Comparison of ENCODE assay signal across 19 mouse cellular contexts in genomic region chr13:58204202-58204601, GRCm38 (mm10). TPM values are rescaled to one million over a fixed set of nuclear protein-coding genes. Genes with fewer than 3 reads are reported as not detected.
A peak's percentile ranks its signal among the peaks of the same experiment; 100 is the strongest.
DNase-seq lines count a peak whose midpoint lies in the region; TF ChIP-seq lines count a peak whose summit lies in the region.
"Had no signal": no experiment of that assay in that cellular context is flagged by ENCODE, and none has a peak within 500 bp of the region (broad histone marks: within the 10 kb centered on the region; RNA-seq: fewer than 3 reads in every experiment).

No protein-coding gene starts in this region.

- H3K27ac ChIP-seq in cerebellum, adult 2 months (ENCODE audit: insufficient read depth, low read length), result no peak overlapping the region
- no peak overlapping the region for H3K27ac ChIP-seq in MEL (ENCODE audit: control insufficient read depth, low read depth, low read length)

- no peaks in the 10 kb centered on the region for H3K9me3 ChIP-seq in MEL (replicated peaks; ENCODE audit: insufficient read depth, low read length)
- H3K9me3 ChIP-seq: G1E had no signal

- no peak for TF ChIP-seq CTCF in cerebellum, adult 2 months (IDR thresholded peaks at IDR 0.05; ENCODE audit: borderline replicate concordance, insufficient read depth, low read depth, low read length)
- TF ChIP-seq CTCF in MEL (IDR thresholded peaks at IDR 0.05 in 2 of 3, conservative IDR thresholded peaks at IDR 0.05 in 1 of 3; ENCODE audit: control insufficient read depth in 1 of 3, insufficient read depth in 1 of 3, low read depth in 2 of 3, low read length in 3 of 3, poor library complexity in 1 of 3, severe bottlenecking in 1 of 3), result no peak

- peaks cover 86% of the 10 kb centered on the region for H3K79me2 ChIP-seq in MEL (ENCODE audit: control insufficient read depth, insufficient read depth, low read length, poor library complexity)

- intact Hi-C loops in heart, postnatal 10 days (cut with DNase I), result no loop called here

- H3K4me1 ChIP-seq in cerebellum, adult 2 months (ENCODE audit: control insufficient read depth, insufficient read depth, low read length), result peaks cover 27% of the 10 kb centered on the region
- H3K4me1 ChIP-seq in MEL (ENCODE audit: control insufficient read depth in 1 of 2, insufficient read depth in 2 of 2, low read length in 2 of 2), result peaks cover 19 to 21% of the 10 kb centered on the region in 2 experiments

- TF ChIP-seq RAD21 in MEL (IDR thresholded peaks at IDR 0.05; ENCODE audit: low read depth, low read length), result no peak

- no peak overlapping the region for H3K9ac ChIP-seq in MEL (ENCODE audit: control insufficient read depth, low read depth, low read length, poor library complexity, severe bottlenecking)

- no peaks in the 10 kb centered on the region for H3K27me3 ChIP-seq in cerebellum, adult 2 months (ENCODE audit: control insufficient read depth, insufficient read depth, low read length)
- H3K27me3 ChIP-seq in MEL (ENCODE audit: control insufficient read depth in 1 of 2, insufficient read depth in 2 of 2, low read length in 2 of 2), result no peaks in the 10 kb centered on the region
- H3K27me3 ChIP-seq: CH12.LX, Patski had no signal

- WGBS in cerebellum, adult 2 months, result 94% methylated on average over 3 of the region's 3 CpGs

- peaks cover 5 to 38% of the 10 kb centered on the region in 2 experiments for H3K36me3 ChIP-seq in MEL (ENCODE audit: control insufficient read depth in 1 of 2, insufficient read depth in 2 of 2, low read length in 2 of 2)

- no peak overlapping the region for H3K4me3 ChIP-seq in cerebellum, adult 2 months (replicated peaks; ENCODE audit: insufficient read depth, low read depth, low read length)
- H3K4me3 ChIP-seq in MEL (ENCODE audit: control insufficient read depth in 1 of 2, insufficient read depth in 1 of 2, low read depth in 2 of 2, low read length in 2 of 2), result no peak overlapping the region

- no peak for TF ChIP-seq EP300 in MEL (IDR thresholded peaks at IDR 0.05; ENCODE audit: low read depth in 1 of 2, low read length in 2 of 2)

- peak; percentile 0 for DNase-seq in cerebellum, adult 9-10 months
- no peak for DNase-seq in cerebellum, adult 2 months
- peak; percentile 70 for DNase-seq in heart, adult 11 months
- DNase-seq in heart, postnatal 10 days, result no peak
- DNase-seq in MEL (ENCODE audit: low read depth, low spot score), result no peak
- no peak for DNase-seq in lung, postnatal 14 days
- DNase-seq: adrenal gland, adult 2 months; adrenal gland, adult 8-10 months; adrenal gland, postnatal 10 days; adrenal gland, postnatal 14 days; adrenal gland, postnatal 25 days; adrenal gland, postnatal 36 days; cerebellum, adult 11 months; cerebellum, adult 11-12 months; cerebellum, adult 18-20 months; cerebellum, adult 8-10 months had no signal

- no peak for TF ChIP-seq POLR2A in cerebellum, adult 2 months (IDR thresholded peaks at IDR 0.05; ENCODE audit: borderline replicate concordance, insufficient read depth, low read length)
- no peak for TF ChIP-seq POLR2A in MEL (IDR thresholded peaks at IDR 0.05; ENCODE audit: control insufficient read depth in 1 of 2, insufficient read depth in 1 of 2, low read depth in 1 of 2, low read length in 2 of 2, poor library complexity in 1 of 2)

TF ChIP-seq in MEL, 35 proteins besides CTCF, POLR2A, EP300 and RAD21:
- TF ChIP-seq MAFK (IDR thresholded peaks at IDR 0.05; ENCODE audit: borderline replicate concordance, low read depth, low read length) (no peak), ZKSCAN1 (IDR thresholded peaks at IDR 0.05; ENCODE audit: low read depth, low read length) (peak; percentile 70; the same call in 1 of the 2 replicates)
TF ChIP-seq in MEL: peak in this region for 1.

RNA-seq across cellular contexts. Expression of gene Ubqln1, which starts 11.3 kb away (rescaled TPM):
- polyA plus RNA-seq in cerebellum, adult 2 months (2012; rRNA removed), result 147 and 154 TPM in 2 replicates
- total RNA-seq in heart, postnatal 10 days (2021), result 10 to 100 TPM; 64.2 to 65.1 TPM
- 68.6 and 77.2 TPM in 2 replicates for total RNA-seq in MEL (2012; rRNA removed)
- 100 to 1,000 TPM in 1 of 2 experiments, not detected in 1; 146 TPM for polyA plus RNA-seq in MEL (2012; ENCODE audit: insufficient read depth in 1 of 2, insufficient read length in 2 of 2, low read depth in 1 of 2, low replicate concordance in 2 of 2, missing spikeins in 1 of 2)

RNA-seq across cellular contexts. Expression of gene Idnk, which starts 46.8 kb away (rescaled TPM):
- polyA plus RNA-seq in cerebellum, adult 2 months (2012; rRNA removed), result 35.5 and 39.6 TPM in 2 replicates
- total RNA-seq in heart, postnatal 10 days (2021), result 10 to 100 TPM; 21.3 to 22.0 TPM
- total RNA-seq in MEL (2012; rRNA removed), result 26.0 and 29.5 TPM in 2 replicates
- 10 to 100 TPM in 1 of 2 experiments, not detected in 1; 50.3 TPM for polyA plus RNA-seq in MEL (2012; ENCODE audit: insufficient read depth in 1 of 2, insufficient read length in 2 of 2, low read depth in 1 of 2, low replicate concordance in 2 of 2, missing spikeins in 1 of 2)

Comparison
In these comparisons a context has a peak if more than half of its experiments do, and no peak if none do; other contexts are left out.
1. DNase-seq: peak in cerebellum, adult 9-10 months (single experiment) and heart, adult 11 months (single experiment); none in cerebellum, adult 2 months (0 of 2), heart, postnatal 10 days (0 of 2), MEL (single experiment) and lung, postnatal 14 days (single experiment).